Mouse (Mus musculus) thymus, adult 2 months (tissue): ENCODE measurements around the gene Ednrb.

Source experiments
- CTCF ChIP-seq: fragments of 200-500 bp; IDR thresholded peaks from 2 replicates; pipeline ENCODE4 v1.5.1; 2012; ENCODE audit warnings: mild to moderate bottlenecking, control low read depth, low read length, moderate library complexity, borderline replicate concordance; ENCODE audit not compliant: control insufficient read depth, poor library complexity, insufficient read depth; ENCODE audit errors: extremely low read depth
- POLR2A ChIP-seq: fragments of 200-500 bp; IDR thresholded peaks from 2 replicates; pipeline ENCODE4 v1.6.1; 2012; ENCODE audit warnings: mild to moderate bottlenecking, low read length, control low read depth, moderate library complexity; ENCODE audit not compliant: control insufficient read depth, poor library complexity, insufficient read depth; ENCODE audit errors: extremely low read depth

DNA sequence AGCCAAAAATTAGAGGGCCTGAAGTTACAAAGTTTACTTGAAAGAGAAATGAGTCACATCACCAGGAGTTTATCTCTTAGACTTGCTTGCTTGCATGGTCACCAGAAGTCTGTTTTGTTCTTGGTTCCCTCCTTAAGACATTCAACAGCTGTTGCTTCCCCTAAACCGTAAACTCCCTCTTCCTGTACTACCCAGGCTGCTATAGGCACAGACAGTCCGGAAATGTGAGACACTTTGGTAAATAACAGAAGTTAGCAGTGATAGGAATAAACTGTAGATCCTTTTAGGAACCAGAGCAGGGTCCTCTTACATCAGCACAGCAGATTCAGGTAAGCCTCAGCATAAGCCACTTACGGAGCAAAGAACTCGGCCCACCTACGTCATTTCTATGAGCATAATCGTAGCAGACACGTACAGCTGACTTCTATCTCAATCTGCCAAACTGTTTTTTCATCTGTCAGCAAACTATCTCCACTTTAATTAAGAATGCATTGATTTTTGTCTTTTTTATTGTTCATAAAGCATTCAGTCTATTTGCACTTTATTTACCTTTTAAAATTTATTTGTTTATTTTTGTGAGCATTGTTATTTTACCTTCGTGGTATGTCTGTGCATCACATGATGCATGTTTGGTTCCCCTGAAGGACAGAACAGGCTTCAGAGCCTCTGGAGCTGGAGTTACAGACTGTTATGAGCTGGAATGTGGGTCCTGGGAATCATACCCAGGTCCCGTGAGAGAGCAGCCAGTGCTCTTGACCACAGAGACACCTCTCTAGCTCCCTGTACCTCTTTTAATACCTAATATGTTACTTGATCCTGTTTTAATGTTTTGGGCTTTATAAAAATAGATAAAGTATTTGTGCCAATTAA lies 58.9 kb downstream of the Ednrb start:
- TF ChIP-seq CTCF = no peak
- TF ChIP-seq POLR2A = no peak
